Mouse (Mus musculus): ENCODE results near the gene Zfp169.
"Not testable (repeated sequence)": the region's sequence is repeated elsewhere in the genome, so short reads cannot be mapped to it uniquely, and the experiment has no call there.

The Zfp169 gene

DNA sequence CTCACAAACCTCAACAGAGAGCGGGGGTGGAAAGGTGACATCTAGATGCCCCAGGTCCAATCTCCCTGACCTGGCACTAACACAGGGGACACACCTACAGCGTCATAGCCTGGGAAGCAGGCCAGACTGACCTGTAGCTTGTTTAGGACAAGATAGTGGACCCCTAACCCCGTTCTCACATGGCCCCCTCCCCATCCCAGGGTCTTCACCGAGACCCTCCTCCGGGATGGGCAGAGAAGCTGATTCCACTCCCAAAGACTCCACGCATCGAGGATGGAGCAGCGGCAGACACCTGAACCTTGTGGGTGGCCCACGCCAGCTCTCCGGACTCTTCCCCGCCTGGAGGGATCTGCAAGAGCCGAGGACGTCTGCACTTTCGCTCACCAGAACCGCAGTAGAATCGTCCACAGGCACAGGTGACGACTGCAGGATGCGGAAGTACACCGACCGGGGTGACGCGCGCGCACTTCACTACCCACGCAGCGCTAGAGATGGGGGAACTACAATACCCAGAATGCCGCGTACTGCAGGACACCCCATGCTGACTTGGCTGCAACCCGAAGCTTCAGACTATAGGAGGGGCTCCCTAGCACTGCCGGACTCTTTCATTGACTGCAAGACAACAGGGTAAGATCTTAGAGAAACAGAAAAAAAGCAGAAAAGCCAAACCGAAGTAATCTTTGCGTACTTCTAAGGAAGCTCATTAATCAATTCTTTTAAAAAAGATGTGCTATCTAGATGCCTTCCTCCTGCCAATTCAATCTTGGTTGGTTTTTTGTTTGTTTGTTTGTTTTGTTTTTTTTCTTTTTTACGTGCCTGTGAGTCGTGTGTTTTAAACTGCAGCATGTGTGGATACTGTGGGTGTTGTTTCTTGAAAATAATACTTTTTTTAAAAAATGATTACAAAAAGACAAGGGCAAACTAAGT, at the start of gene Zfp169, which contains the start of gene A830005F24Rik:
Gene Zfp169 (minus strand): TSS at position 449 of the 927 bp plus-strand sequence.
Gene A830005F24Rik (plus strand): TSS at position 568 of the 927 bp plus-strand sequence.
- DNase-seq, result peak; percentile 81 to 86

DNA sequence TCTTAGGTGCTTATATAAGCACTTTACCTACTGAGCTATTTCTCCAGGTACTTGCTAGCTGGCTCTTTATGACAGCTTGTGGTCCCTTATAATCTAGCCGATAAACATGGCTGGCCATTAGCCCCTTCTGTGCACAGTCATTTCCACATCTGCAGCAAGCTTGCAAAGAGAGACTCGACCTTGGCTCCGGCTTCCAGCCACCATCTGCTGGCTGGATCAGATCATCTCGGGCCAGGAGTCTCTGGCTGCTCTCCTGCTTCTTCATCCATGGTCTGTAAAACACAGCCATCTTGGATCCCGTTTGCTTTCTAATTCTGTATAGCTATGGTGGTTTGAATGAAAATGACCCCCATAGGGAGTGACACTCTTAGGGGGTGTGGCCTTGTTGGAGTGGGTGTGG, 49.1 kb upstream of the Zfp169 start:
- DNase-seq, result no peak

DNA sequence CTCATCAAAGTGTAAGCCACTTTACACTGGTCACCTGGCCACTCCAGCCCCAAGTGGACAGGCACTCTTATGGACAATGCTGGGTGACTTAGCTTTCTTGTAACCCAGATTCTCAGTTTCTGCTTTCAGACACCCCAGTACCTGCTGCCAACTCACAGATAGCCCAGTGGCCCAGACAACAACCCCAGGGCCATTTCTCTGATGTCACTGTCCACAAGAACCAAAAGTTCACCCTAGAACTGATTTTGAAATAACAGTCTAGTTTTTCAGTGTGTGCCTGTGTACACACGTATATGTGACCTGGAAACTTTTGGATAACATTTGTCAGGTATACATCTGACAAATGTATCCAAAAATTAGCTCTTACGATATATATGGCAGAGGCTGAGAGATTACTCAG, 48.2 kb upstream of the Zfp169 start:
- no peak for DNase-seq

DNA sequence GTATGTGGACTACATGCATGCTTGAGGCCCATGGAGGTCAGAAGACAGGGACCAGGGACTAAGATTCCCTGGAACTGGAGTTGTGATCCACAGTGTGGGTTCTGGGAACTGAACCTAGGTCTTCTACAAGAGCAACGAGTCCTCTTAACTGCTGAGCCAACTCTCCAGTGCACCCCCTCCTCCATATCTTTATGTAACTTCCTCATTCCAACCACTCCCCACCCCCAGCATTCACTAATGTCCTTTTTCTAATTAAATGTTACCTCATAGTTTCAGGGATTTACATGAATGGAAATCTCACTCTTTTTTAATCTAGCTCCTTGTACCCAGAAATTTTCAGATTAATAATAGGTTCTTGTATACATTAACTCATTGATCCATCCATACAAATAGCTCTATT, 42.7 kb upstream of the Zfp169 start:
- no peak for DNase-seq

DNA sequence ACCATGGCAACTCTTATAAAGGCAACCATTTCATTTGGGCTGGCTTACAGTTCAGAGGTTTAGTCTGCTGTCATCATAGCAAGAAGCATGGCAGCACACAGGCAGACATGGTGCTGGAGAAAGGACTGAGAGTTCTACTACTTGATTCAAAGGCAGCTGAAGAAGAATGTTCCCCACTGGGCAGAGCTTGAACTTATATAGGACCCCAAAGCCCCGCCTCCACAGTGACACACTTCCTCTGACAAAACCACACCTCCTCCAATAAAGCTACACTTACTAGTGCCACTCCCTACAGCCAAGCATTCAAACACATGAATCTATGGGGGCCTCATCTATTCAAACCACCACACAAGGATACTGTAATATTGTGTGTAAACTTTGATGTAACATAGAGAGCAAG, 41.3 kb upstream of the Zfp169 start:
- DNase-seq, result no peak

DNA sequence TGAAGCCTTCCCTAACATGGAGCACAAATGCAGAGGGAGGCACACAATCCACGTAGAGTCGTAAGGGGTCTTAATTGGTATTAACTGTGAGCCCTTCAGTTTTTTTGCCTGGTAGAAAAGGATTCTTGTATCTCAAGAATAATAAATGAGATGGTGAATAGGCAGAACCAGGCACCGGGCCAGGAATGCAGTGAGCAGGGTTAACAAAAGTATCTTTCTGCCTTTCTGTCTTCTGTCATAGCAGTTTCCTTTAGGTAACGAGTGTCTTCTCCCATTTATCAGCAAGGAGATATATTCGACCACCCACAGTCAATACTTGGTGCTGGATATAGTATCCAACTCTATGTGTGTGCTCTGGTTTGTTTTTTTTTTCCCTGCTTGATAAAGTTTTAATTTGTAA, 40.3 kb upstream of the Zfp169 start:
- no peak for DNase-seq

DNA sequence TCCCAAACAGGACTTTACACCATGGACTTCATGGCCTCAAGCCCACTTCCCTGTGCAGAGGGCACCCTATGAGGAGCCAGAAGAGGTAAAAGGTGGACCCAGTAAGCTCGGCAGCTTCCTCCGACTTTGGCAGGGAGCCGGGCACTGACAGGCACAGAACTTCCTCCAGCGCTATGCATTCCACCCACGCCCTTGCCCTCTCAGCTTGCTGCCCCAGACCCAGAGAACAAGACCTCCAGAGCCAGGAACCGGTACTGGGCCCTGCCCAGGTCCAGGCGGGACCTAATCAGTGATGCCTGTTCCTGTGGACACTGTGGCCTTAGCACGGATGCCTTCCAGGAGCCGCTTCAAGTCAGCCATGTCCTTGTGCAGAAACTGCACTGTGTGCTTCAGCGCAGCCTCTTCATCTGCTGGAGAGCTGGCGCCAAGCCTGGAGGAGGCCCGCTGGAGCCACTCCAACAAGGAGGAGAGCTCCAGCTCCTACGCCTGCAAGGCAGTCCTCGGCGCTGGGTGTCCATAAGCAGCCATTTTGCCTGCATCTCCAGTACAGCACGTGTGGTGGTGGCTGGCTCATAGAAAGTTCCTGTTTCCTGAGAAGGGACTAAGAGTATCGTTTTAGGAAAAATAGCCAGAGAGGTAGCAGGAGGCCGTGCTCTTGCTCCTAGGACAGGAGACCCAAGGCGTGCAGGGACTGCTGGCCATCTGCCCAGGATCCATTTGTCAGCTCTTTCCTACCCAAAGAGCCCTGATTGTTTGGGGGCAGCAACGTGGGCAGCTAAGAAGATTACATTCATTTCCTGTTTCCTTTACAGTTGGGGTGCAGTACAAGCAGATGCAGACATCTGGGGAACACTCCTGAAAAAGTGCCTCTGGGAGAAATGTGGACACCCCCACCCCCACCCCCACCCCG, 39.2 kb upstream of the Zfp169 start:
- DNase-seq, result peak; percentile 93 to 94

DNA sequence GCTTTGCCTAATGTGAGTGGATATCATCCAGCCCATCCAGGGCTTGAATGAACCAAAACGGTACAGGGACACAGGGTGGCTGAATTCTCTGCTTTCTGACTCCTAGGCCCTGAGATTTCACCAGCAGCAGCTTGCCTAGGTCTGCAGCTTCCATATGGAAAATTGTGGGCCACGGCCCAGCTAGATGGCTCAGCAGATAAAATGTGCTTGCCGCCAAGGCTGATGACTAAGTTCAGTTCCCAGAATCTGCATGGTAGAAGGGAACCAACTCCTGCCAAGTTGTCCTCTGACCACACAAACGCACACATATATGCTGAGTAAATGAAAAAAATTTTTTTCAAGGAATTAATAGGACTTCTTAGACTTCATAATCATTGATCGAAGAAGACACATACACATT, 35.0 kb upstream of the Zfp169 start:
- no peak for DNase-seq

DNA sequence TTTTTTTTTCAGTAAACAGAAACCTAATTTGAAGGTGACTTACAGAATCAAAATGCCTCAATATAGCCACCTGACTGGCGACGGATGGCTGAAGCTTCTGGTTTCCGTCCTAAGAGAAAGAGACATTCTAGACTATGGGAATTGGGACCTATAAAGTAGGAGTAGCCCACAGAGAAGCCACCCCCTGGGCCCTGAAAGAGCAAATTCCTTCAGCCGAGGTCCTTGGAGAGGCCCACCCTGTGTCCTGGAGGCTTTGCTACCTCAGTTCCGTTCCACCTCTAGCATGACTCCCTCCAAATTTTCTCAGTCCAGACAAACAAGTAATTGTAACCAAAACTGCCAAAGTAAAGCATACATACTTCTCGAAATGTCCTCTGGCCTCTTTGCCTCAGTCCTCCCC, 34.4 kb upstream of the Zfp169 start:
- DNase-seq, result no peak

DNA sequence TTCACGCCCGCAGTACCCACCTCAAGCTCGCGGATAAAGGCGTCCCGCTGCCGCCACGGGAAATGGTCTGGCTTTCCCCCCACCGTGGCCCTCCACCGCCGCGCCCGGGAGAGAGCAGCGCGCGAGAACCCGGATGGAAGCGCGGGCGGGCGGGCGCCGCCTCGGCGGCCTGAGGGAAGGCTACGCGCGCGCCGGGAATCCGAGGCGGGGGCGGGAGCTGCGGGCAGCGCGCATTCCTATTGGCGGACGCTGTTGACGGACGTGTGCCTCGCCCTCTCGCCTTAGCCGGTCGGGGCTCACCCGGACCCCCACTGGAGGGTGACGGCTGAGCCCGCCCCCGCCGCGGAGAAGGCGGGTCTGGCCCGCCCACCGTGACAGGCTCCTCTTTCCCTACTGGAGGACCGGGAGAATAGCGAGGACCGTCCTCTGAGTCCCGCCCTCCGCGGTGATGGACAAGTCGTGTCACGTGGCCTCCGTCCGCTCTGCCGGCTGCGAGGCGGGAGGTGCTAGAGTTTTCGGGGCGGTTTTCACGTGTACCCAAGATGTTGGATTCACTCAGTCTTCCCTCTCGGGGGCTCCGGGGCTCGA, 33.2 kb upstream of the Zfp169 start:
- DNase-seq, result peak; percentile 98 to 99

DNA sequence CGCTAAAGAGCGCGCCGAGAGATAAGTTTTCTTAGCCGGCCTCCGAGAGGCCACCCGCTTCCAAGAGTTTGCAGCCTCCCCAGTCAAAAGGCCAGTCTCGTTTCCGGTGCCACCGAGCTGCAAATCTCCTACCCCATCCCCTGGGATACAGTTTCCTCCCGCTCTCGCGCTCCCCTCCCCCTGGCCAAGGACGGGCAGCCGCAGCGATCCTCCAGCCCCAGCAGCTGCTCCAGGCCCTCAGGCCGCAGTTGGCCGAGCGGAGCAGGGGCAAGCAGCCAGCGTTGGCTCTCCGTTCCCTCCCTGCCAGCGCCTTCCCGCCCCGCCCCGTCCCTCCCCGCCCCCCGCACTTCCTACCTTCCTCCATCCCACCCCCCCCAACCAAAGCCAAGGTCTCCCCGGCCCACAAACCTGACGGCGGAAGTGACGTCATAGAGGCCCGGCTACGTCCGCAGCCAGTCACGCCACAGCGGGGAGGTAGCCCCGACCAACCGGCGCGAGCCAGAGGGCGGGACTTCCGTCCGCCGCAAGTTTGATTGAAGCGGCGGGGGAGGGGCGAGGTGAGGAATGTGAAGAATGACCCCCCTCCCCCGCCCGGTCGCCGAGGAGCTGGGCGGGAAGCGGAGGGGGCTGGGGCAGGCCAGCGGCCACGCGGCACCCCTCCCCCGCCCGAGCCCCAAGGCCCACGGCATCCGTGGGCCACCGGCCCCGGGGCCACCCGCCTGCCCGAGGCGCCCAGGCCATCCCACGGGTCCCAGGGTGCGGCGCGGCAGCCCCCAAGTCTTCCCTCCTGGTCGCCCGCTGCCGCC, 32.4 kb upstream of the Zfp169 start:
- DNase-seq, result peak; percentile 100

DNA sequence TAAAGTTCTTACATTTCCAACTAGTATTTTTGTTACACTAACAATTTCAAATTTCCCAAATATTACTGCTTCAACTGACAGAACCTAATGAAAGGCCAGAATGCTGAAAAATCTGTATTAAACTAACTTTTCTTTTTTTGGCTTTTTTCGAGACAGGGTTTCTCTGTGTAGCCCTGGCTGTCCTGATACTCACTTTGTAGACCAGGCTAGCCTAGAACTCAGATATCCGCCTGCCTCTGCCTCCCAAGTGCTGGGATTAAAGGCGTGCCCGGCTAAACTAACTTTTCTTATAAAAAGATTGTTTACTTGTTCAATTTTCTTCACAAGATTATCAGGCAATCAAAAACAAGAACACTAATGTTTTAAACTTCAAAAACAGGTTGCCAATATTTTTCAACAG, 31.6 kb upstream of the Zfp169 start:
- no peak for DNase-seq

DNA sequence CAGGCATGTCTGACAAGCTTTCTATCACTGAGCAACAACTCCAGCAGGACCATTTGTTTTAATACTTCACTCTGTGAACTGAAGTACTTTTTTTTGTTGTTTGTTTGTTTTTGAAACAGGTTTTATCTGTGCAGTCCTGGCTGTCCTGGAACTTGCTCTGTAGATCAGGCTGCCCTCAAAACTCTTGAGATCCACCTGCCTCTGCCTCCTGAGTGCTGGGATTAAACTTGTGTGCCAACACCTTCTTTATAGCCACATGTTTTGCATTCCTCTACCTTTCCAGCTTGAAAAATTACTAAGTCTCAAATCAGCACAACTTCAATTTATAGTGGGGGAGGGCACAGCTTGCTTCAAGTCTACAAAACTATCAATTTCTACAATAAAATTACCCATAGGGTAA, 31.1 kb upstream of the Zfp169 start:
- no peak for DNase-seq

DNA sequence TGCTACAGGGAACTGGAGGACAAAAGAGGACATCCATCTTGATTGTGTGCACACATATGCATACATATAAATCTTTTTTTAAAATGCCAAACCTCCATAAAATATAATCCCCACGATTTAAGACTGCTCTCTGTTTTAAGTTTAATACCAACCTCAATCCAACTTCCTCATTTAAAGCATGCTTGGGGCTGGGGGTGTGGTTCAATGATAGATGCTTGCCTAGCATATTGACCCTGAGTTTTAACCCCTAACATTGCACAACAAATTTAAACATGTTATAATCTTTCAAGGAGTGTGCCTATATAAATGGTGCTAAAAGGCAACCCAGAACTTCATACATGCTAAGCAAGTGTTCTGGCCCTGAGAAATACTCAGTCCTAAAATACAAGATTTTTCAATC, 27.2 kb upstream of the Zfp169 start:
- no peak for DNase-seq

DNA sequence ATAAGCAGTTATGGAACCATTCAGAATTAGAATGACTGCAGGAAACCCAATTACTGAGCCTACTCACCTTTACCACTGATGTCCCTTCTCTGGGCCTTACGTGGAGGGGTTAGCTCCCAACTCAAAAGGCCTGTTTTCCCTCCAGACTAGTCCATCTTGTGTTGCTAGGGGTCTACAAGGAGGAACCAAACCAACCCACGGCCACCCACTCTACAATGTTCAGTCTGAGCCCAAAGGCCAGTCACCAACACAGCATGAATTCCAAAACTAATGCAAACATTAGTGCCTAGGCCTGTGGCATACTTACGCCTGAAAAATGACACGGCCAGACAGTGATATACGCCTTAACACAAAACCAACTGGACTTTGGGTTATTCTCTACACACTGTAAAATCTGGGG, 20.2 kb upstream of the Zfp169 start:
- no peak for DNase-seq

DNA sequence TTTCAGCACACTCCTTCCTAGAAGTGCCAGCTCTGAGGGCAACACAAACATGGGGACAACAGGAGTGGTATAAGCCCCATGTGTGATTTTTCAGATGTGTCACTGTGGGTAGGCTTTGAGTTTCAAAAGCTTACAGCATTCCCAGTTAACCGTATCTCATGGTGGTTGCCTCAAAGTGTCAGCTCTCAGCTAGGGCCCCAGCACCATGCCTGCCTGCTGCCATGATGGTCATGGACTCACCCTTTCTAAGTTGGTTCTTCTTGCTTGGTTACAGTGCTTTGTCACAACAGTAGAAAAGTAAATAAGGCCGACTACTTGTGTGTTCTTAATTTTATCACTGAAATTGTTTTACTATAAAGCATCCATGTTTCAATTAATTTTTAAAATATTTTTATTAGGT, 18.2 kb upstream of the Zfp169 start:
- no peak for DNase-seq

DNA sequence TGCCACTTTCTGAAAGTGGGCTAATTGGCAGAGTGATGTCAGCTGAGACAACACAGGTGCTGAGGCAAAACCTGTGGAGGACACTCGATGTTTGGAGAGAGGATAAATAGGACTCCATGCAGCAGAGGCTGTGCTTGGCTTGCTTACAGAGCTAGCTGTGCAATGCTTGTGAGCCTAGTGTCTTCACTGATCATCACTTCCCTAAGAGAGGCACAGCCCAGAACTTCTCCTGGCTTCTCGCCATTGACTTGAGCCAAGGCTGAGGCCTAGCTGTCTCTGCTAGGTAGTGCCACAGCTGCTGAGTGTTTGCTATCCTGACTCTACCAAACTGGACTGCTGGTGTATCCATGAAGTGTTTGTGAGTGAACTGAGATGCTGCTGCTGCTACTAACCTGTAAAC, 17.4 kb upstream of the Zfp169 start:
- DNase-seq, result peak; percentile 34 to 49

DNA sequence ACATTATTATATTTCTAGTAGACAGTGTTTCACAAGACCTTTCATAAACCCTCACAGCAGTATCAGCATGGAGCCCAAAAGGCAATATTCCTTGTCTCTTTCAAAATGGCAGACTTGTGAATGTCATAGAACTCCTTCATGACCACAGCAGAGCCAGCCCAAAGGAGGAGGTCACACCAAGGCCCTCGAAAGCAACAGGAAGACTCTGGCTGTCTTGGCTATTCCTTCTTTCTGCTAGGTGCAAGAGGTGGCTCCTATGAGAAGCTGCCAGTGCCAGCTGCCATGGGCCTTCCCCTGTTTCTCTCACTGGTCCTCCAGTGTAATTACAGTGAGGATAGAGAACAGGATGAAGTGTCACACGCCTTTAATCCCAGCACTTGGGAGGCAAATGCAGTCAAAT, 15.8 kb upstream of the Zfp169 start:
- DNase-seq, result no peak

DNA sequence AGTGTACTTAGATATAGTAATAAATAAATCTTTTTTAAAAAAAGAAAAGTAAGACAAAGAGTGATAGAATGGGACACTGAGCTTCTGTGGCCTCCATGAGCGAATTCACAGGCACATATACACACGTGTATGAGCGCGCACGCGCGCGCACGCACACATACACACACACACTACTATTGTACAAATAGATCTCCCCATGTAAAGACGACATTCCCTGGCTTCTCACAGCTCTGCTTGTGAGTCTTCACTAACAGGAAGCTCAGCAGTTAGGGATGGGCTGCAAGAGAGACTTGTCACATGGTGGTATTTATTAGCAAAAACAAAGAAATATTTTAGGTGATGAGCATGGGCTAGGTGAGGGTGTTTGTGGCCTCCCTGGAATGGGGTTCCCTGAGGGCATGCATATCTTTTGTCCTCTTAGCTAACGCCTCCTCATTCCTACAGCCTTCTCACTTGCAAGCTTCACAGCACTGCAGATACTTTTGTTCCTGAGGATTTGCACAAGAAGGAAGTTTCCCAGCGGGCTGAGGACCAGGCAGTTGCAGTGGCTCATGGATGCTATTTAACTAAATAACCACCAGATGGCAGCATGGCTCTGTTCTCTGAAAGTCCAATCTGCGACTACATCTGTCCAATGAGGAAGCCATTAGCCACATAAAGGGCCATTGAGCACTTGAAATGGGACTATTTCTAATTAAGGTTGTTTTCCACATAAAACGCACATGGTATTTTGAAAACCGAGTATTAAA, 15.0 kb upstream of the Zfp169 start:
- peak; percentile 56 to 71 for DNase-seq

DNA sequence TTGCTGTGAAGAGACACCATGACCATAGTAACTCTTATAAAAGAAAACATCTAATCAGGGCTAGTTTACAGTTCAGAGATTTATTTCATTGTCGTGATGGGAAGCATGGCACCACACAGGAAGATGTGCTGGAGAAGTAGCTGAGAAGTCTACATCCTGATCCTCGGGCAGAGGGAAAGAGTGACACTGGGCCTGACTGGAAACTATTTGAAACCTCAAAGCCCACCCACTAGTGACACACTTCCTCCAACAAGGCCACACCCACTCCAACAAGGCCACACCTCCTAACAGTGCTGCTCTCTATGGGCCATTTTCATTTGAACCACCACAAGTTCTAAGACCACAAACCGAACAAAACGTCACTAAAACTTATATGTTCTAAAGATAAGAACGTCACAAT, 12.5 kb upstream of the Zfp169 start:
- no peak for DNase-seq

DNA sequence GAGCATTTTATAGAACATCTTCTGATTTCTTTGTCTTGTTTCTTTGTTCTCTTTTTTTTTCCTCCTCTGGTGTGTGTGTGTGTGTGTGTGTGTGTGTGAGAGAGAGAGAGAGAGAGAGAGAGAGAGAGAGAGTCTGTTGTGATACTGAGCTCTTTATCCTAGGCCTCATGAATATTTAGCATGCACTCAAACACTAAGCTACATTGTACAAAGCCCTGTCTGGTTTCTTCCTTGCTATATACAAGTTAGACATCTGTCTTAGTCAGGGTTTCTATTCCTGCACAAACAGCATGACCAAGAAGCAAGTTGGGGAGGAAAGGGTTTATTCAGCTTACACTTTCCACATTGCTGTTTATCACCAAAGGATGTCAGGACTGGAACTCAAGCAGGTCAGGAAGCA, 5.9 kb upstream of the Zfp169 start:
- not testable (repeated sequence) for DNase-seq

DNA sequence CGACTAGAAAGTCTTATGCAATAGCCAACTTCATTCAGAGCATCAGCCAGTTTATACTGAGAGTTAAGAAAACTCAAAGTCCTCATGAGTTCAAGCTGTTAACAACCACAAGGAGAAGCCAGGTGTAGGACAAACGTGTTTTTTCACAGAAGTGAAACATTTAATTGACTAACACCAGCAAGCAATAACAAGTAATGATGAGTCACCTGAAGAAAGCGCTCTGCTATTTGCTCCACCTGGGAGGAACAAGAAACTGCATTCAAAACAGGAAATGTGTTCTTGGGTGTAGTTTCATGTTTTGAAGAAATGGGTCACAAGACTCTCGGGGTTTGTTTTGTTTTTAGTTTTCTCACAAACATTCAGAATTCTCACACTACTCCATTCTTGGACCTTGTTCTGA, 2.6 kb upstream of the Zfp169 start:
- no peak for DNase-seq
